Mouse (Mus musculus) forebrain, embryonic 12.5 days (tissue): Measurements from ENCODE around the gene Pex7. TPM values are rescaled to one million over a fixed set of nuclear protein-coding genes. Genes with fewer than 3 reads are reported as not detected.
"Not testable (repeated sequence)": the region's sequence is repeated elsewhere in the genome, so short reads cannot be mapped to it uniquely, and the experiment has no call there.

Experiments
- ATAC-seq: fragments of 200-750 bp; cut with Nextera tagmentation; 2 replicates; pipeline ENCODE4 v1.8.0; 2017; ENCODE audit warnings: moderate TSS enrichment; ENCODE audit not compliant: low FRiP score
- H3K27ac ChIP-seq: fragments of 300-500 bp; sonication (generic); 2 replicates; pipeline ENCODE4 v1.5.1; 2016; ENCODE audit warnings: mild to moderate bottlenecking
- H3K27me3 ChIP-seq: fragments of 300-500 bp; sonication (generic); 2 replicates; pipeline ENCODE4 v1.6.1; 2016; ENCODE audit warnings: mild to moderate bottlenecking
- H3K36me3 ChIP-seq: fragments of 300-500 bp; sonication (generic); replicated peaks from 2 replicates; pipeline ENCODE4 v1.6.1; 2016; ENCODE audit warnings: mild to moderate bottlenecking
- H3K4me1 ChIP-seq: fragments of 300-500 bp; sonication (generic); 2 replicates; pipeline ENCODE4 v1.6.1; 2016
- H3K4me2 ChIP-seq: fragments of 300-500 bp; sonication (generic); 2 replicates; pipeline ENCODE4 v1.6.1; 2016; ENCODE audit warnings: mild to moderate bottlenecking, moderate library complexity
- H3K4me3 ChIP-seq: fragments of 300-500 bp; sonication (generic); replicated peaks from 2 replicates; pipeline ENCODE4 v1.5.1; 2016; ENCODE audit warnings: mild to moderate bottlenecking
- H3K9ac ChIP-seq: fragments of 300-500 bp; sonication (generic); 2 replicates; pipeline ENCODE4 v1.6.1; 2016; ENCODE audit warnings: mild to moderate bottlenecking
- H3K9me3 ChIP-seq: fragments of 300-500 bp; sonication (generic); 2 replicates; pipeline ENCODE4 v1.6.1; 2016
- WGBS: fragments of 180-500 bp; shearing (Covaris S2); methylation state at CpG from one replicate; pipeline ENCODE4 v1.1.7; 2016; 5-methylcytosine and 5-hydroxymethylcytosine counted together
- polyA plus RNA-seq: library from polyadenylated mRNA; unstranded; fragments of >200 nt; fragmentation: Nextera tagmentation; extraction: Ambion mirVana; gene quantifications from 2 replicates; pipeline ENCODE4 v1.2.1, GENCODE M21; 2016

Gene Pex7
- polyA plus RNA-seq, 1 experiment from 2014 or later, result 26.0 TPM

DNA sequence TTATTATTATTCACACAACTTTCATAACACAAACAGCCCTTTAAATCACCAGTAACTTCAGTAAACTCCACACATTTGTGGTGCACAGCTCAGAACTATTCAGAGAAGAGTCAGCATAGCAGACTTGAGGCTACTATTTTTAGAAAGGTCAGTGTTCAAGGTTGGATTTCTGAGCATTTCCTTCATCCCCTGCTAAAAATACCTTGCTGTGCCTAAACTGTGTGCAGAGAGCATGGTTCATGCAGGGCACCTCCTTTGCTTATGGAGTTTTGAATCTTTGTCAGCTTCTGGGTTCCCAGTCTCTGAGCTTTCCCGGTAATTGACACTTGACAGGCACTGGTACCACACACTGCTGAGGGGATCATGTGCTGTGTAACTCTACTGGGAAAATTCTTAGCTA, 20.7 kb upstream of the Pex7 start:
- H3K36me3 ChIP-seq, result no peaks in the 10 kb centered on the region
- no peak overlapping the region for H3K27ac ChIP-seq
- no peaks in the 10 kb centered on the region for H3K9me3 ChIP-seq
- no peak overlapping the region for H3K4me2 ChIP-seq
- no peak overlapping the region for H3K9ac ChIP-seq
- no peaks in the 10 kb centered on the region for H3K4me1 ChIP-seq
- H3K27me3 ChIP-seq, result peaks cover 19% of the 10 kb centered on the region
- 87% methylated on average over 1 of the region's 1 CpGs for WGBS
- no peak for ATAC-seq
- no peak overlapping the region for H3K4me3 ChIP-seq

DNA sequence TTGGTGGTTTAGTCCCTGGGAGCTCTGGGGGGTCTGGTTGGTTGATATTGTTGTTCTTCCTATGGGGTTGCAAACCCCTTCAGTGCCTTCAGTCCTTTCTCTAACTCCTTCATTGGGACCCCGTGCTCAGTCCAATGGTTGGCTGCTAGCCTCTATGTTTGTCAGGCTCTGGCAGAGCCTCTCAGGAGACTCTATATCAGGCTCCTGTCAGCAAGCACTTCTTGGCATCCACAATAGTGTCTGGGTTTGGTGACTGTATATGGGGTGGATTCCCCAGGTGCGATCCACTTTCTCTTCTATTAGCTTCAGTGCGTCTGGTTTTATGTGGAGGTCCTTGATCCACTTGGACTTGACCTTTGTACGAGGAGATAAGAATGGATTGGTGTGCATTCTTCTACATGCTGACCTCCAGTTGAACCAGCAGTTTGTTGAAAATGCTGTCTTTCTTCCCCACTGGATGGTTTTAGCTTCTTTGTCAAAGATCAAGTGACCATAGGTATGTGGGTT, 19.0 kb upstream of the Pex7 start:
- H3K9me3 ChIP-seq, ATAC-seq, H3K9ac ChIP-seq, H3K27ac ChIP-seq, H3K36me3 ChIP-seq, H3K4me1 ChIP-seq, H3K4me3 ChIP-seq, H3K4me2 ChIP-seq, H3K27me3 ChIP-seq: not testable (repeated sequence)
- WGBS, result 87% methylated on average over 4 of the region's 4 CpGs

DNA sequence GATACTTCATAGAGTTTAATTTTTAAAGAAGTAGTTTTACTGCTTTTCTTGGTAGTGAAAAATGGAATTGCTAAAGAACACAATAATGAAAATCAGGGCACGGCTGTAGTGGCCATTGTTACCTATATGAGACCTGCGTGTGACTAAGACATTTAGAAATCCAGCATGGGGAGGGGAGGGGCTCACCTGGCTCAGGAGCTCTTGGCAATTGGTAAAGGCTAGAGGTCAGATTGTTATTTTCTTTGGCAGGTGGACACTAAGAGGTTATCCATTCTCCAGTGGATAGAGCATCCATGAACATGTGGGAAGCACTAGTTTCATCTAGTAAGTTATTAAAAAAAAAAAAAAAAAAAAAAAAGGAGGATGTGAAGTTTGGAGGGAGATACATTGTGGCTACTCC, 16.8 kb upstream of the Pex7 start:
- ATAC-seq, result no peak
- no peaks in the 10 kb centered on the region for H3K4me1 ChIP-seq
- WGBS, result 78% methylated on average over 2 of the region's 2 CpGs
- H3K27ac ChIP-seq, result no peak overlapping the region
- no peaks in the 10 kb centered on the region for H3K27me3 ChIP-seq
- no peak overlapping the region for H3K4me2 ChIP-seq
- no peaks in the 10 kb centered on the region for H3K36me3 ChIP-seq
- H3K4me3 ChIP-seq, result no peak overlapping the region
- no peak overlapping the region for H3K9ac ChIP-seq
- H3K9me3 ChIP-seq, result no peaks in the 10 kb centered on the region

DNA sequence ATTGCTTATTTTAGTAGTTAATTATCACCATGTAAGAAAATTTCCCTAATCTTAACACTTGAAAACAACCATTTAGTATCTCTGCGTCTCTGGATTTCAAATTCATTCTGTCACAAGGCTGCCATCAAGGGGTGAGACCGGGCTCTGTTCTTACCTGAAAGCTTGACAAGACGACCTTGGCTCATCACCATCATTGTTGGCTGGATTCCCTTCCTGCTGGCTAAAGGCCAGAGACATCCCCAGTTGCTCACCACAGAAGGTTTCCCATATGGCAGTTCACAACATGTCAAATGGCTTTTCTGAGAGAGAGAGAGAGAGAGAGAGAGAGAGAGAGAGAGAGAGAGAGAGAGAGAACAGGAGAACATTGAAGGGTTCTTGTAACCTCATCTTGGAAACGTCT, 14.9 kb upstream of the Pex7 start:
- Histone ChIP-seq H3K4me2 (no peak overlapping the region), H3K9me3 (no peaks in the 10 kb centered on the region), H3K27me3 (no peaks in the 10 kb centered on the region), H3K4me1 (no peaks in the 10 kb centered on the region), H3K4me3 (no peak overlapping the region), H3K9ac (no peak overlapping the region), H3K36me3 (no peaks in the 10 kb centered on the region), H3K27ac (no peak overlapping the region)
- ATAC-seq, result no peak
- WGBS, result 56% methylated on average over 4 of the region's 4 CpGs

DNA sequence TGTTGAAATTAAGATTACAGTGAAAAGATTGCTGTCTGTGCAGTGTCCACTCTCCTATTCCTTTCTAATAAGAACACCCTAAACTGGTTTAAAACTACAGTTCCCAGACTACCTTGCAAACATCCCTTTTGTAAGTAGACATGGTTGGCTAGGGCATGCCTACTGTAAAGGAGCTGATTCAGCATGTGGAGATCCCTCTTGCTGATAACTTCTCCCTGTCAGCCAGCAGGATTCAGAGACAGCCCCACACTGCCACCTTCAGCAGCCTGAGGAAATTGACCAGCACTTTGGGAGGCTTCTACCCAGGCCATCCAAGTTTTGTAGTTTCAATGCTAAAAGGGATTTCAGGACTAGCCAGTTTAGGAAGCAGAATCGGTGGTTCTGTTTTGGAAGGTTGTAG, 7.8 kb upstream of the Pex7 start:
- no peak for ATAC-seq
- H3K4me1 ChIP-seq, result no peaks in the 10 kb centered on the region
- WGBS, result 46% methylated on average over 1 of the region's 1 CpGs
- H3K9ac ChIP-seq, result no peak overlapping the region
- no peak overlapping the region for H3K4me2 ChIP-seq
- no peaks in the 10 kb centered on the region for H3K27me3 ChIP-seq
- H3K27ac ChIP-seq, result no peak overlapping the region
- H3K36me3 ChIP-seq, result no peaks in the 10 kb centered on the region
- no peaks in the 10 kb centered on the region for H3K9me3 ChIP-seq
- no peak overlapping the region for H3K4me3 ChIP-seq

DNA sequence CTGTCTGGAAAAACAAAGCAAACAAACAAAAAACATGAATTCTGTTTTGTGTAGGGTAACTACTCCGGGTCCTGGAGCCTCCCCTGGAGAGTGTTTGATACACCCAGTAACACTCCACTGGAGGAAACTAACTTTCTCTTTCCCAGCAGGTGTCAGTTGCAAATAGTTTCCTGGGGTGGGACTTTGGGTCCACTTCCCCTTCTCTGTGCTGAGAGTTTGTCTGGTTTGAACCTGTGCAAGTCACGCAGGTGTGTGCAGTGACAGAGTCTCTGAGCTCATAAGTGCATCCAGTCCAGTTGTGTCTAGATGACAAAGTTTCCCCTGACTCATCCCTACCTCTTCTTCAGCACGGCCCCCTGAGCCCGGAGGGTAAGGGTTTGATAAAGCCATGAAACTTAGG, 6.3 kb upstream of the Pex7 start:
- ATAC-seq, result no peak
- Histone ChIP-seq H3K4me2 (no peak overlapping the region), H3K9ac (no peak overlapping the region), H3K27me3 (0 out of 2 replicates have a peak, but pooled peaks cover 5% of the 10 kb centered on the region), H3K4me1 (no peaks in the 10 kb centered on the region), H3K9me3 (no peaks in the 10 kb centered on the region), H3K4me3 (no peak overlapping the region), H3K36me3 (no peaks in the 10 kb centered on the region), H3K27ac (no peak overlapping the region)
- 94% methylated on average over 4 of the region's 4 CpGs for WGBS

DNA sequence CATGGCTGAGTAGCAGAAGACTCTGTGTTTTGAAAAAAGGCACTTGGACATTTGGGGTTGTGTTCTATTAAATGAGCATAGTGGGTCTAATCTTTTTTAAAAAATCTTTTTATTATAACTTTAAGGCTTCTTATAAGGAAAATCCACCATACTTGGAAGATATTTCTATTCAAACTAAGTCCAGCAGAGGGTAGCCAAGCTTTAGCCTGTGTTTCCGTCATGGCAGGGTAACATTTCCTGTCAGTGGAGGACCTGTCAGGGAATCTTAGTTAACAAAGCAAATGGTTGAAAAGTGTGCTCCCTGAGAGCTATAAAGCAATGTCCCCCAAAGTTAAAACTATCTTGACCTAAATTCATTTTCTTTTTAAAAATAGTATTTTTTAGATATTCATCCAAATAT, 4.1 kb upstream of the Pex7 start:
- WGBS, result 48% methylated on average over 1 of the region's 1 CpGs
- no peaks in the 10 kb centered on the region for H3K36me3 ChIP-seq

DNA sequence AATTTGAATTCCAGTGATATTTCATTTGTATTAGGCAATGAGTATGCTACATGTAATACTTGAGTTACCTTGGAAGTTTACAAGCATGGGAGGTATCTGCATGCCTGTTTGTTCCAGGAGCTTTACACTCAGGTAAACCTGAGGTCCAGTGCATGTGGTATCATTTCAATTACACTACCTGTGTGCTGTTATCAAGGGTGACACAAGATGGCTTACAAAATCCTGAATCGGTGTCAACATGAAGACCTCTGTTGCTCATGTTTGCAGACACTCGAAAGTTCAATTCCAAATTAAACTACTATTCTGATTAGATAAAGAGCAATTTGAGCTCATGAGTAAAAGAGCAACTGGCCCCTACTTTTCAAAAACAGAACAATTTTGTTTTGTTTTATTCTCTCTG, 3.0 kb upstream of the Pex7 start:
- ATAC-seq, result no peak
- Histone ChIP-seq H3K4me2 (no peak overlapping the region), H3K4me1 (no peaks in the 10 kb centered on the region), H3K27me3 (0 out of 2 replicates have a peak, but pooled peaks cover 5% of the 10 kb centered on the region), H3K36me3 (no peaks in the 10 kb centered on the region), H3K27ac (no peak overlapping the region), H3K9me3 (no peaks in the 10 kb centered on the region), H3K9ac (no peak overlapping the region), H3K4me3 (no peak overlapping the region)
- 88% methylated on average over 2 of the region's 2 CpGs for WGBS

More for the DNA sequence above, 4.1 kb upstream of the Pex7 start:
- Histone ChIP-seq H3K9me3 (no peaks in the 10 kb centered on the region), H3K4me1 (no peaks in the 10 kb centered on the region), H3K27me3 (0 out of 2 replicates have a peak, but pooled peaks cover 5% of the 10 kb centered on the region), H3K9ac (no peak overlapping the region), H3K4me3 (no peak overlapping the region), H3K27ac (no peak overlapping the region), H3K4me2 (no peak overlapping the region)
- no peak for ATAC-seq

DNA sequence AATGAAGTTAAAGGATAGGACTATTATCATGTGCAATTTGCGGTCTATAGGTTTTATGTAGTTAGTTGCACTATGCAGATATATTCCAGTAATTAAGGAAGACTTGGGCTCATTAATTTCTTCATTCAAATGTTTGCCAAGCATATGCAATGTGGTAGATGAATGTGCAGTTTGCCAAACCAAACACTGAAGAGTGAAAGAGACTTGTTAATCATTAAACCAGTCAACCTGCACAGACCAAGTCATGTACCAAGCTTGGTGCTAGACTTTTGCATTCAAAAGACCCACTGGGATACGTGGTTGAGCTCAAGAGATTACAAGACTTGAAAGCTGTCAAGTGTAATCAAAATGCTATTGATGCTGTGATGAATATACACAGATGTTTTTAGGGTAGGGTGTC, 587 bp upstream of the Pex7 start:
- Histone ChIP-seq H3K4me1 (no peaks in the 10 kb centered on the region), H3K4me3 (no peak overlapping the region), H3K36me3 (no peaks in the 10 kb centered on the region; the same call in 1 of the 2 replicates), H3K27me3 (0 out of 2 replicates have a peak, but pooled peaks cover 5% of the 10 kb centered on the region), H3K9me3 (no peaks in the 10 kb centered on the region), H3K4me2 (no peak overlapping the region), H3K27ac (no peak overlapping the region), H3K9ac (no peak overlapping the region)
- WGBS, result 76% methylated on average over 2 of the region's 2 CpGs
- ATAC-seq, result 0 out of 2 replicates have a peak, but pooled peaks have one; percentile 28

DNA sequence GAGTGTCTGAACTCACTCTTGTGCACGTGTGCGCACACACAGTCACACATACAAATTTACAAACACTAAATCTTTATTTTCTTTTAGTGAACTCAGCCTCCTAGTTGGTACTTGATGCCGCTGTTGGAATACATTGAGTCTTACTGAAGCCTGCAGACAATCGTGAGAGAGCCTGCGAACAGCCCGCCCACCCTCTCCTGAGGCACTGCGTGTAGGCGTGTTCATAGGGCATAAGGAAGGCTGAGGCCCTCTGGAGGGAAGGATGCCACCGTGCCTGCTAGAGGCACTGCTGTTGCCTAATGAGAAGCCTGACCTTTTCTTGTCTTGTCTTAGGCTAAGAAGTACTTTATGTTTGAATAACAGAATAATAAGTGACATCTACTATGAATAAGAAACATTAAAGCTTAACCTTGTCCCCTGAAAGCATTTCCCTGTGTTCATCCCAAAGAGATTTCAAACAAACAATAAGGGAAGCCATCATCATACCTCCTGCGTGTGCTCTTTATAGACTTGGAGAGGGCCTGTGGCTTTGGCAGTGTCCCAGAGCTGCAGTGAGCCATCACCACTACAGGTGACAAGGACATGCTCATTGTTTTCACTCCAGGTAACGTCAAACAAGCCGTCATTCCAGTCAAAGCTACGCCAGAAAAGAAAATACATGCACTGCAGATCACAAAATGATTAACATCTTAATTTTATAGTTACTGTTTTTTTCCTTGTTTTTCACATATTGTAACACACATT, 3.2 kb downstream of the Pex7 start:
- Histone ChIP-seq H3K27ac (no peak overlapping the region), H3K4me3 (no peak overlapping the region), H3K36me3 (no peaks in the 10 kb centered on the region; the same call in 1 of the 2 replicates), H3K4me2 (no peak overlapping the region), H3K9ac (no peak overlapping the region), H3K9me3 (no peaks in the 10 kb centered on the region), H3K4me1 (no peaks in the 10 kb centered on the region), H3K27me3 (no peaks in the 10 kb centered on the region)
- WGBS, result 81% methylated on average over 13 of the region's 13 CpGs
- no peak for ATAC-seq

DNA sequence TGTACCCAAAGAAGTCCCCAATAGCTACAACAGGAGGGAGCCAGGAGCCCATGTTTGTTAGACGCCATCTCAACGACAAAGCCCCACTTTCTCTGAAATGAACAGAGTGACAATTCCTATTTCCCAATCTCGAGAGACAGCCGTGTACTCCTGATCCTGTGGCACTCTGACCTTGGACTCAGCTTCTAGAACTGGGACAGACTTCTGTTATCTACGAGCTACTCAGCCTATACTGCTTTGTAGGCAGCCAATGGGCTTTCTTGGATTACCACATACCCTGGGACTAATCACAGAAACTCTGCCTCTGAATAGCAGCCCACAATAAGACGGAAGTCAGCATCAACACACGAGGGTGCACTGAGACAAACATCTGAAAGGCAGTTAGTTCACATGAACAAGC, 5.5 kb downstream of the Pex7 start:
- Histone ChIP-seq H3K27me3 (no peaks in the 10 kb centered on the region), H3K27ac (no peak overlapping the region), H3K9me3 (no peaks in the 10 kb centered on the region), H3K4me1 (no peaks in the 10 kb centered on the region), H3K4me3 (no peak overlapping the region), H3K36me3 (no peaks in the 10 kb centered on the region; the same call in 1 of the 2 replicates), H3K9ac (no peak overlapping the region), H3K4me2 (no peak overlapping the region)
- ATAC-seq, result no peak
- 83% methylated on average over 7 of the region's 7 CpGs for WGBS

DNA sequence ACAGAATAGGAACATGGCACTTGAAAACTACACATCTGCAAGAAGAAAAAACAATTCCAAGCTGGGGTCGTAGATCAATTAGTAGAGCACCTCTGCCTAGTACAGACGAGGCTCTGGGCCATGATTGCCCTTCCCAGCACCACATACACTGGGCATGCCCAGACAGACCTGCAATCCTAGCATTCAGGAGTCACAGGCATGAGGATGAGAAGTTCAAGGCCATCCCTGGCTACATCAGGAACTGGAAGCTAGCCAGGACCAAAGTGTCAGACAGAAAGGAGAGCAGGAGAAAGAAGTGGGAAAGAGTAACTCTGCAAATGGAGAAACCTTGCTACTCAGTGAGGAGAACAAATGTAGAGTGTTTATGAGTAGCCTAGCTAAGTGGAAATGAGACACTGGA, 7.3 kb downstream of the Pex7 start:
- no peaks in the 10 kb centered on the region; the same call in 1 of the 2 replicates for H3K36me3 ChIP-seq
- H3K27me3 ChIP-seq, result no peaks in the 10 kb centered on the region
- WGBS, result 81% methylated on average over 2 of the region's 2 CpGs
- no peak overlapping the region for H3K9ac ChIP-seq
- no peak for ATAC-seq
- H3K4me2 ChIP-seq, result no peak overlapping the region
- no peaks in the 10 kb centered on the region for H3K4me1 ChIP-seq
- H3K4me3 ChIP-seq, result no peak overlapping the region
- H3K27ac ChIP-seq, result no peak overlapping the region
- no peaks in the 10 kb centered on the region for H3K9me3 ChIP-seq

DNA sequence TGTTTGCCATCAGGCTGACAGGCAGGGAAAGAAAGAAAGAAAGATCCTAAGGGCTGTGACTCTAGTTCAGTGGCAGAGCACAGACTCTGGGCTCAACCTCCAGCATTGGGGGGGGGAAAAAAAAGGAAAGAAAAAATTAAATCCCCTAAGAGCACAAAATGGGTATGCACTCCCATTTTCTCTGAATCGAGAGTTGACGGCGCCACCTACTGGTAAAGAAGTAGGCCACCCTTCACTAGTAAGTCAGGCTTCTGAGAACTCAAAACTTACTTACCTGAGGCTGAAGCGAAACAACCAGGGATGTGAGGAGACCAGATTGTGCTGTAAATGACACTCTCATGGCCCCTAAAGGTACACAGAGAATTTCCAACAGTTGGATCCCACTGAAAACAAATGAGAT, 13.5 kb downstream of the Pex7 start:
- H3K27ac ChIP-seq, result no peak overlapping the region
- no peaks in the 10 kb centered on the region for H3K27me3 ChIP-seq
- no peaks in the 10 kb centered on the region for H3K4me1 ChIP-seq
- H3K9me3 ChIP-seq, result no peaks in the 10 kb centered on the region
- 13% methylated on average over 4 of the region's 4 CpGs for WGBS
- no peak overlapping the region for H3K4me2 ChIP-seq
- no peak overlapping the region for H3K9ac ChIP-seq
- no peaks in the 10 kb centered on the region for H3K36me3 ChIP-seq
- H3K4me3 ChIP-seq, result no peak overlapping the region
- ATAC-seq, result no peak
